Mouse (Mus musculus) cerebellum, adult 2 months (tissue): Measurements from ENCODE around the gene Dyrk3. TPM values are rescaled to one million over a fixed set of nuclear protein-coding genes. Genes with fewer than 3 reads are reported as not detected.

Experiments
- DNase-seq, 2 experiments: peaks; one replicate each; pipeline ENCODE4 v3.0.0; 2021
- H3K27ac ChIP-seq: fragments of 200-500 bp; 2 replicates; pipeline ENCODE4 v1.5.1; 2012; ENCODE audit warnings: low read length, control low read depth, inconsistent platforms; ENCODE audit not compliant: insufficient read depth
- H3K27me3 ChIP-seq: fragments of 200-500 bp; 2 replicates; pipeline ENCODE4 v1.6.1; 2012; ENCODE audit warnings: inconsistent platforms, mild to moderate bottlenecking, low read length, moderate library complexity; ENCODE audit not compliant: control insufficient read depth, insufficient read depth
- H3K4me1 ChIP-seq: fragments of 200-500 bp; 2 replicates; pipeline ENCODE4 v1.6.1; 2011; ENCODE audit warnings: low read length; ENCODE audit not compliant: control insufficient read depth, insufficient read depth
- H3K4me3 ChIP-seq: fragments of 200-500 bp; replicated peaks from 2 replicates; pipeline ENCODE3; 2011; ENCODE audit warnings: mild to moderate bottlenecking, low read depth, low read length, control low read depth; ENCODE audit not compliant: insufficient read depth
- CTCF ChIP-seq: fragments of 200-500 bp; IDR thresholded peaks from 2 replicates; pipeline ENCODE4 v1.5.1; 2011; ENCODE audit warnings: low read depth, mild to moderate bottlenecking, control low read depth, low read length, moderate library complexity, borderline replicate concordance; ENCODE audit not compliant: insufficient read depth
- POLR2A ChIP-seq: fragments of 200-500 bp; IDR thresholded peaks from 2 replicates; pipeline ENCODE4 v1.6.1; 2011; ENCODE audit warnings: low read length, control low read depth, borderline replicate concordance; ENCODE audit not compliant: insufficient read depth
- WGBS: fragments of 180-500 bp; shearing (Covaris S2); methylation state at CpG from one replicate; pipeline ENCODE4 v1.1.7; 2018; 5-methylcytosine and 5-hydroxymethylcytosine counted together
- polyA plus RNA-seq: library from polyadenylated mRNA; depleted of rRNA; stranded (reverse); fragments of >200 nt; gene quantifications from 2 replicates; pipeline ENCODE4 v1.2.3, GENCODE M21; 2012

Gene Dyrk3
- polyA plus RNA-seq, 1 experiment = 2.9 TPM

GRCm38 (mm10) chr1:131116430-131117011 is 21.6 kb downstream of the Dyrk3 start:
- WGBS = 36% methylated on average over 13 of the region's 13 CpGs
- Histone ChIP-seq H3K4me1 (no peaks in the 10 kb centered on the region), H3K27ac (no peak overlapping the region), H3K27me3 (no peaks in the 10 kb centered on the region), H3K4me3 (no peak overlapping the region)
- DNase-seq = peak; percentile 40 to 55
- TF ChIP-seq POLR2A = no peak
- no peak for TF ChIP-seq CTCF

DNA sequence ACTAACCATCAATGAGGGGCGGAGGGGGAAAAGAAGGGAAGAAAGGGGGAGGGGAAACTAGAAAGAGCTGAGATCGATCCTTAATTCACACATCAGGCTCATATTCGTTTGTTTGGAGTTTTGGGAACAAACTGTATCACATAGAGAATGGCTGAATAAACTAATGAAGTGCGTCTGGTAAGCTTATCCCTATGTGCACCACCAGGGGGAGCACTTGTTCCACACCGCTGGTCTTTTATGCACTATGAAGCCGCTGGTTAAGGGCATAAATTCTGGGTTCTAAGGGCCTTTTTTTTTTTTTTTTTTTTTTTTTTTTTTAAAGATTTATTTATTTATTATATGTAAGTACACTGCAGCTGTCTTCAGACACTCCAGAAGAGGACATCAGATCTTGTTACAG is 22.2 kb downstream of the Dyrk3 start:
- Histone ChIP-seq H3K27ac (no peak overlapping the region), H3K4me1 (no peaks in the 10 kb centered on the region), H3K27me3 (no peaks in the 10 kb centered on the region), H3K4me3 (no peak overlapping the region)
- TF ChIP-seq POLR2A (no peak), CTCF (peak; percentile 90)
- peak; percentile 63 to 65 for DNase-seq
- 13% methylated on average over 6 of the region's 6 CpGs for WGBS

DNA sequence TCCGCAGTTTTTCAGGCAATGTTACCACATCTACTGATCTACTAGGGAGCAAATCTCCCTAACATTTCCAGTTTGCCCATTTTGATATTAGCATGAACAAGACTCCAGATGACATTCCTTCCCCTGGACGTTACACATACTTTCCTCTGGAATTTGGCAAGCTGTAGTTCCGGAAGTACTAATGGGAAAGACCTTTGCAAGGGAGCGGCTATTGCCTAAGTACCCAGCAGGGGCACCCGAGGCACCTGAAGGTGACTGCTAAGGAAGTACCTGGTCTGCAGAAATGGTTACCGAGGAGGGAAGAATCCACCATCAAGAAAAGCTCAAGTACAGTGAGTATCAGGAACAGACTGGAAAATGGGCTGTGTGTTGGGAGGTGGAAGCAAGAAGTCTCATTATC is 25.6 kb downstream of the Dyrk3 start:
- no peak for DNase-seq
- Histone ChIP-seq H3K4me3 (no peak overlapping the region), H3K27ac (no peak overlapping the region), H3K4me1 (no peaks in the 10 kb centered on the region), H3K27me3 (no peaks in the 10 kb centered on the region)
- 51% methylated on average over 6 of the region's 6 CpGs for WGBS
- no peak for TF ChIP-seq CTCF

DNA sequence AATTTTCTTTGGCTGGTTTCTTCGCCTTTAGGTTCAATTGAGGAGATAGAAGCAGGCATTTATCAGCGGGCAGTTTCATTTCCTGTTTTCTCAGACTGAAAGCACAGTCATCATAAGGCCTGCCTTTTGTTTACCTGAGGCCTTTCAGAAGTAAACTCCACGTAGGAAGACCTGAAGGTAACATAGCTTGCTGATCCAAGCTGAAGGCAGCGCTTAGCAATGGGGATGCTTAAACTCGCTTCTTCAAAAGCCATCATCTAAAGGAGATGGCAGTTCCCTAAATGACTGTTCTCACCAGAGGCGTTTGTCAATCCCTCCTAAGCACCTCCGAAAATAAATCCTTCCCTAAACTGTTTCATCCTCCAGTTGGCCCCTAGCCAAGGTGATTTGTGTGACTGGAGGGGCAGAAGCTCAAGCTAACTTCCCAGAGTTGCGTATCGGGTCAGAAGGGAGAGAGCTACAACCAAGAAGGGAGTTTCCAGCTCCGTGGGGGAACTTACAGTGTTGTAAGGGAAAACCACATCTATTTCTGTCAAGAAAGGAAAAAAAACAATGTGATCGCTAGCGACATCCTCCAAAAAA is 27.5 kb downstream of the Dyrk3 start:
- TF ChIP-seq CTCF = no peak
- TF ChIP-seq POLR2A = no peak
- no peak for DNase-seq
- 74% methylated on average over 12 of the region's 12 CpGs for WGBS
- Histone ChIP-seq H3K4me1 (no peaks in the 10 kb centered on the region), H3K27me3 (no peaks in the 10 kb centered on the region), H3K4me3 (no peak overlapping the region), H3K27ac (no peak overlapping the region)

GRCm38 (mm10) chr1:131107575-131108308 is 30.4 kb downstream of the Dyrk3 start:
- 72% methylated on average over 10 of the region's 10 CpGs for WGBS
- Histone ChIP-seq H3K27ac (no peak overlapping the region), H3K4me1 (no peaks in the 10 kb centered on the region), H3K4me3 (no peak overlapping the region), H3K27me3 (no peaks in the 10 kb centered on the region)
- TF ChIP-seq POLR2A (no peak), CTCF (no peak)
- DNase-seq = no peak

DNA sequence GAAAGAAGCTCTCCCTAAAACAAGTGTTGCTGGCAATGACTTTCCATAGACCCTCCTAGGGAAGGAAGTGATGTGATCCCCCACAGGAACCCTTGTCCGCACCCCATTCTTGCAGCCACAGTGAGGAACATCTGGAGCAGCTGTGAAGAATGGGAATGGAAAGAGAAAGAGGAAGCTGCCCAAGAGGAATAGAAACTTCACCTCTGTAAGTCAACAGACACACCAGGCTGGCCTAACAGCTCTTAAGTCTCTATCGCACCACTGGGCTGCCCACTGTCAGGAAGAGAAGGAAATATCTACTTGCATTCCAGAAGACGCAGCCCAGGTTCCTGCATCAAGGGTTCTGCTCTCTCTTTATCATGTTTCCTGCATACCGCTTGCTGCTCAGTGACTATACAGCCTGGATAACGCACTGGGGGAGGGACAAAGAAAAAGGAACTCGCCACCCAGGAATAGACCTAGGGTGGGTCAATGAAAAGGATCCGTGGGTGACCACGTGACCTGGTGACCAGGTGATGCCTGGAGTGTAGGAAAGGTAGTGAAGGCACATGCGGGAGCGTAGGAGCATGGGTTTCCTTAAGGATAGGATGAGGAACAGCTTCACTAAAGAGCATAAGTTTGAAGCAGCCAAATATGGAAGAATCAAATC is 34.2 kb downstream of the Dyrk3 start:
- no peak overlapping the region for H3K27ac ChIP-seq
- TF ChIP-seq POLR2A (no peak), CTCF (no peak)
- DNase-seq = no peak
- H3K4me1 ChIP-seq = no peaks in the 10 kb centered on the region
- H3K27me3 ChIP-seq = no peaks in the 10 kb centered on the region
- no peak overlapping the region for H3K4me3 ChIP-seq
- WGBS = 85% methylated on average over 10 of the region's 10 CpGs

- TF ChIP-seq CTCF (no peak), POLR2A (no peak)
- 0 out of 2 replicates have a peak, but pooled peaks cover 3% of the 10 kb centered on the region for H3K4me1 ChIP-seq
These were observed 37.3 kb downstream of the Dyrk3 start for GRCm38 (mm10) chr1:131100808-131101207.

More at GRCm38 (mm10) chr1:131100808-131101207, 37.3 kb downstream of the Dyrk3 start:
- Histone ChIP-seq H3K4me3 (no peak overlapping the region), H3K27ac (no peak overlapping the region), H3K27me3 (no peaks in the 10 kb centered on the region)
- DNase-seq = no peak
- WGBS = 89% methylated on average over 1 of the region's 1 CpGs
